Comparison of ENCODE assay signal across 8 mouse cellular contexts in the genomic region with DNA sequence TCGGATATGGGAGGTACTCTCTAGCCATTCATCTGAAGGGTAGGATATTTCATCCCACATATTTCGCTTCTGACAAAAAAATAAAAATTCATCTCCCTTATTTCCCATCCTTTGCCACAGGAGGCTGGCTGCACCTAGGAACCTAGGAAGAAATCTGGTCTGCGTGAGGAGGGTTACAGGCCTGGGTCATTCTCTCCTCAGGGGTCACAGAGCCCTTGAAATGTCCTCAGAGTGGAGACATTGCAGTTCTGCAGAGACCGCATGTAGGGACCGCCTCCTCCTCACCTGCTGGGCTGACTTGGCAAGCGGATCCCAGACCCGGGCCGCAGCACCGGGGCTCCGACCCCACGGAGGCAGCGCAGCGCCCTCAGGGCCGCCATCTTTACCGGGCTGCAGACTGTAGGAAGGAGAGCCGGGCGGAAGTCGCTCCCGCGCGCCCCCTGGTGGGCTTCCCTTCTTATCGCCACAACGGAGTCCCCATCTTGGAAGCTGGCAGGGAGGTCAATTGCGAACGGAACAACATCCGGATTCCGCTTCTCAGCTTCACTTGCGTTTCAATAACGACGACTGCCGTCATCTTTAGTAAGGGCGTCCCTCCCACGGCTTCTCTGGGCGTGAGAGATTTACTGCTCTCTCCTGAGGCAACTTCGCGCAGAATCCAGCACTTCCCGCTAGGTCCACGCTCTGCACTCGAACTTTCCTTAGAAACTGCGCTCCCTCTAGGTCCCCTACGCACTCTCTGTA. TPM values are rescaled to one million over a fixed set of nuclear protein-coding genes. Genes with fewer than 3 reads are reported as not detected.
DNase-seq lines count a peak whose midpoint lies in the region; ATAC-seq and TF ChIP-seq lines count a peak whose summit lies in the region.

No protein-coding gene starts in this region.

- DNase-seq in CD4-positive helper T cell, adult 2 months (ENCODE audit: low read depth, low spot score): peak; percentile 98
- peak; percentile 97 for DNase-seq in brain, embryonic 18.5 days (ENCODE audit: low read depth, low spot score)
- DNase-seq in kidney, postnatal 0 days (ENCODE audit: low spot score): peak; percentile 100
- DNase-seq in liver, embryonic 11.5 days (ENCODE audit: low spot score): peak; percentile 99
- peak; percentile 99 for DNase-seq in naive thymus-derived CD4-positive, alpha-beta T cell, adult 2 months (ENCODE audit: low read depth)

- peak; percentile 98 for ATAC-seq in erythroid progenitor cell, adult 5-6 weeks (replicated peaks; ENCODE audit: low FRiP score, poor library complexity, severe bottlenecking)
- peak; percentile 89 for ATAC-seq in heart, embryonic 12.5 days (ENCODE audit: insufficient number of reproducible peaks, low FRiP score)
- peak; percentile 92 for ATAC-seq in kidney, postnatal 0 days (replicated peaks; ENCODE audit: low FRiP score, low read depth)
- ATAC-seq in liver, embryonic 11.5 days (replicated peaks; ENCODE audit: low FRiP score): peak; percentile 93
- ATAC-seq in stomach, embryonic 14.5 days (ENCODE audit: insufficient number of reproducible peaks, insufficient read depth, low FRiP score, low read depth): peak; percentile 91

- peak overlapping the region; percentile 86 for H3K9ac ChIP-seq in heart, embryonic 12.5 days
- H3K9ac ChIP-seq in kidney, postnatal 0 days (ENCODE audit: low read depth, low read length): peak overlapping the region; percentile 93
- peak overlapping the region; percentile 92 for H3K9ac ChIP-seq in liver, embryonic 11.5 days (ENCODE audit: low read depth, low read length)
- H3K9ac ChIP-seq in stomach, embryonic 14.5 days (replicated peaks; ENCODE audit: low read depth, low read length): peak overlapping the region; percentile 86

- H3K27ac ChIP-seq in heart, embryonic 12.5 days (ENCODE audit: poor library complexity, severe bottlenecking): peak overlapping the region; percentile 85
- H3K27ac ChIP-seq in kidney, postnatal 0 days: peak overlapping the region; percentile 78
- peak overlapping the region; percentile 78 for H3K27ac ChIP-seq in liver, embryonic 11.5 days (ENCODE audit: low read depth, low read length)
- peak overlapping the region; percentile 94 for H3K27ac ChIP-seq in stomach, embryonic 14.5 days (ENCODE audit: low read length)

- no peaks in the 10 kb centered on the region for H3K9me3 ChIP-seq in heart, embryonic 12.5 days (replicated peaks)
- H3K9me3 ChIP-seq in kidney, postnatal 0 days (replicated peaks; ENCODE audit: low read length): no peaks in the 10 kb centered on the region
- no peaks in the 10 kb centered on the region for H3K9me3 ChIP-seq in liver, embryonic 11.5 days (ENCODE audit: control insufficient read depth, low read length)
- no peaks in the 10 kb centered on the region for H3K9me3 ChIP-seq in stomach, embryonic 14.5 days (ENCODE audit: control insufficient read depth, low read depth, low read length)

- peak overlapping the region; percentile 75 for H3K4me3 ChIP-seq in heart, embryonic 12.5 days
- H3K4me3 ChIP-seq in kidney, postnatal 0 days (replicated peaks; ENCODE audit: low read depth, low read length): peak overlapping the region; percentile 87
- H3K4me3 ChIP-seq in liver, embryonic 11.5 days (ENCODE audit: low read depth, low read length): peak overlapping the region; percentile 86
- H3K4me3 ChIP-seq in stomach, embryonic 14.5 days (ENCODE audit: low read depth, low read length): peak overlapping the region; percentile 74

- WGBS in heart, embryonic 12.5 days: under 1% methylated on average over 41 of the region's 41 CpGs
- WGBS in kidney, postnatal 0 days: under 1% methylated on average over 41 of the region's 41 CpGs
- under 1% methylated on average over 41 of the region's 41 CpGs for WGBS in liver, embryonic 11.5 days
- whole genome bisulfite sequencing in stomach, embryonic 14.5 days: under 1% methylated on average over 41 of the region's 41 CpGs

- H3K27me3 ChIP-seq in heart, embryonic 12.5 days (replicated peaks): 0 out of 2 replicates have a peak, but pooled peaks cover 4% of the 10 kb centered on the region
- no peaks in the 10 kb centered on the region for H3K27me3 ChIP-seq in kidney, postnatal 0 days (ENCODE audit: insufficient read depth, low read length)
- H3K27me3 ChIP-seq in liver, embryonic 11.5 days (replicated peaks; ENCODE audit: control insufficient read depth, insufficient read depth, low read length): peaks cover 8% of the 10 kb centered on the region
- H3K27me3 ChIP-seq in stomach, embryonic 14.5 days (ENCODE audit: control insufficient read depth, insufficient read depth, low read length): no peaks in the 10 kb centered on the region

- peaks cover 48% of the 10 kb centered on the region for H3K4me1 ChIP-seq in heart, embryonic 12.5 days (replicated peaks)
- peaks cover 29% of the 10 kb centered on the region for H3K4me1 ChIP-seq in kidney, postnatal 0 days (replicated peaks; ENCODE audit: insufficient read depth, low read length)
- peaks cover 34% of the 10 kb centered on the region for H3K4me1 ChIP-seq in liver, embryonic 11.5 days (replicated peaks; ENCODE audit: control insufficient read depth, insufficient read depth, low read length)
- H3K4me1 ChIP-seq in stomach, embryonic 14.5 days (ENCODE audit: control insufficient read depth, insufficient read depth, low read length): peaks cover 43% of the 10 kb centered on the region

- H3K4me2 ChIP-seq in heart, embryonic 12.5 days: peak overlapping the region; percentile 83
- peak overlapping the region; percentile 75 for H3K4me2 ChIP-seq in kidney, postnatal 0 days (ENCODE audit: low read length)
- peak overlapping the region; percentile 92 for H3K4me2 ChIP-seq in liver, embryonic 11.5 days
- peak overlapping the region; percentile 75 for H3K4me2 ChIP-seq in stomach, embryonic 14.5 days (replicated peaks; ENCODE audit: low read depth, low read length)

- peak; percentile 98 for TF ChIP-seq CTCF in kidney, postnatal 0 days (IDR thresholded peaks at IDR 0.05; ENCODE audit: low read depth)

- peaks cover 34% of the 10 kb centered on the region for H3K36me3 ChIP-seq in heart, embryonic 12.5 days
- H3K36me3 ChIP-seq in kidney, postnatal 0 days (ENCODE audit: insufficient read depth, low read length): peaks cover 18% of the 10 kb centered on the region; the same call in 1 of the 2 replicates
- peaks cover 16% of the 10 kb centered on the region; the same call in 1 of the 2 replicates for H3K36me3 ChIP-seq in liver, embryonic 11.5 days (ENCODE audit: control insufficient read depth, insufficient read depth, low read length)
- H3K36me3 ChIP-seq in stomach, embryonic 14.5 days (ENCODE audit: control insufficient read depth, insufficient read depth, low read length): peaks cover 20% of the 10 kb centered on the region

RNA-seq across cellular contexts. Expression of gene Adamts4, which starts 3.3 kb away (rescaled TPM):
- total RNA-seq in erythroid progenitor cell, adult 5-6 weeks (2015; ENCODE audit: low replicate concordance): 0.42 TPM in 1 of 2 replicates, not detected in the other
- total RNA-seq in erythroid progenitor cell, adult 5-6 weeks (2017; ENCODE audit: low replicate concordance): not detected in 2 replicates
- 2.2 and 3.1 TPM in 2 replicates for polyA plus RNA-seq in heart, embryonic 12.5 days (2016; fragmentation: Nextera tagmentation; extraction: Ambion mirVana)
- polyA plus RNA-seq in kidney, postnatal 0 days (2015; fragmentation: Nextera tagmentation; extraction: Ambion mirVana): 5.2 and 7.0 TPM in 2 replicates
- 1.6 and 2.0 TPM in 2 replicates for polyA plus RNA-seq in liver, embryonic 11.5 days (2014; fragmentation: Nextera tagmentation; extraction: Ambion mirVana)
- 5.3 and 6.3 TPM in 2 replicates for polyA plus RNA-seq in stomach, embryonic 14.5 days (2014; fragmentation: Nextera tagmentation; extraction: Ambion mirVana)

RNA-seq across cellular contexts. Expression of gene Ndufs2, which starts 4.3 kb away (rescaled TPM):
- 86.5 and 106 TPM in 2 replicates for total RNA-seq in erythroid progenitor cell, adult 5-6 weeks (2015; ENCODE audit: low replicate concordance)
- total RNA-seq in erythroid progenitor cell, adult 5-6 weeks (2017; ENCODE audit: low replicate concordance): 40.8 and 73.3 TPM in 2 replicates
- polyA plus RNA-seq in heart, embryonic 12.5 days (2016; fragmentation: Nextera tagmentation; extraction: Ambion mirVana): 443 and 471 TPM in 2 replicates
- polyA plus RNA-seq in kidney, postnatal 0 days (2015; fragmentation: Nextera tagmentation; extraction: Ambion mirVana): 375 and 405 TPM in 2 replicates
- polyA plus RNA-seq in liver, embryonic 11.5 days (2014; fragmentation: Nextera tagmentation; extraction: Ambion mirVana): 256 and 262 TPM in 2 replicates
- polyA plus RNA-seq in stomach, embryonic 14.5 days (2014; fragmentation: Nextera tagmentation; extraction: Ambion mirVana): 219 and 234 TPM in 2 replicates

RNA-seq across cellular contexts. Expression of gene Fcer1g, which starts 12.7 kb away (rescaled TPM):
- 214 and 248 TPM in 2 replicates for total RNA-seq in erythroid progenitor cell, adult 5-6 weeks (2015; ENCODE audit: low replicate concordance)
- 39.7 and 114 TPM in 2 replicates for total RNA-seq in erythroid progenitor cell, adult 5-6 weeks (2017; ENCODE audit: low replicate concordance)
- 15.3 and 16.4 TPM in 2 replicates for polyA plus RNA-seq in heart, embryonic 12.5 days (2016; fragmentation: Nextera tagmentation; extraction: Ambion mirVana)
- polyA plus RNA-seq in kidney, postnatal 0 days (2015; fragmentation: Nextera tagmentation; extraction: Ambion mirVana): 38.8 and 50.1 TPM in 2 replicates
- 70.9 and 83.6 TPM in 2 replicates for polyA plus RNA-seq in liver, embryonic 11.5 days (2014; fragmentation: Nextera tagmentation; extraction: Ambion mirVana)
- polyA plus RNA-seq in stomach, embryonic 14.5 days (2014; fragmentation: Nextera tagmentation; extraction: Ambion mirVana): 52.5 and 58.4 TPM in 2 replicates

RNA-seq across cellular contexts. Expression of gene Apoa2, which starts 22.0 kb away (rescaled TPM):
- total RNA-seq in erythroid progenitor cell, adult 5-6 weeks (2015; ENCODE audit: low replicate concordance): 16.8 TPM in 1 of 2 replicates, not detected in the other
- not detected in 2 replicates for total RNA-seq in erythroid progenitor cell, adult 5-6 weeks (2017; ENCODE audit: low replicate concordance)
- 10.7 and 46.5 TPM in 2 replicates for polyA plus RNA-seq in heart, embryonic 12.5 days (2016; fragmentation: Nextera tagmentation; extraction: Ambion mirVana)
- 20.2 and 21.1 TPM in 2 replicates for polyA plus RNA-seq in kidney, postnatal 0 days (2015; fragmentation: Nextera tagmentation; extraction: Ambion mirVana)
- 2,189 and 2,339 TPM in 2 replicates for polyA plus RNA-seq in liver, embryonic 11.5 days (2014; fragmentation: Nextera tagmentation; extraction: Ambion mirVana)
- polyA plus RNA-seq in stomach, embryonic 14.5 days (2014; fragmentation: Nextera tagmentation; extraction: Ambion mirVana): 3.9 and 7.3 TPM in 2 replicates

RNA-seq across cellular contexts. Expression of gene B4galt3, which starts 23.2 kb away (rescaled TPM):
- 19.7 and 20.5 TPM in 2 replicates for total RNA-seq in erythroid progenitor cell, adult 5-6 weeks (2015; ENCODE audit: low replicate concordance)
- total RNA-seq in erythroid progenitor cell, adult 5-6 weeks (2017; ENCODE audit: low replicate concordance): 26.8 and 40.8 TPM in 2 replicates
- polyA plus RNA-seq in heart, embryonic 12.5 days (2016; fragmentation: Nextera tagmentation; extraction: Ambion mirVana): 49.5 and 56.1 TPM in 2 replicates
- 63.9 and 72.0 TPM in 2 replicates for polyA plus RNA-seq in kidney, postnatal 0 days (2015; fragmentation: Nextera tagmentation; extraction: Ambion mirVana)
- 49.0 and 50.6 TPM in 2 replicates for polyA plus RNA-seq in liver, embryonic 11.5 days (2014; fragmentation: Nextera tagmentation; extraction: Ambion mirVana)
- polyA plus RNA-seq in stomach, embryonic 14.5 days (2014; fragmentation: Nextera tagmentation; extraction: Ambion mirVana): 81.1 and 87.0 TPM in 2 replicates

Comparison
In these comparisons a context has a peak if more than half of its experiments do, and no peak if none do; other contexts are left out.
1. Peak in every context shown above with its lines: DNase-seq, ATAC-seq, H3K4me3 ChIP-seq and H3K27ac ChIP-seq.